Mouse (Mus musculus) kidney, adult 2 months (tissue): Measurements from ENCODE around the gene Cpe.

Experiments used
- CTCF ChIP-seq: fragments of 200-500 bp; conservative IDR thresholded peaks from 2 replicates; pipeline ENCODE4 v1.5.1; 2011; ENCODE audit warnings: low read depth, mild to moderate bottlenecking, control low read depth, low read length, moderate library complexity, mixed read lengths; ENCODE audit not compliant: insufficient read depth, insufficient read length
- POLR2A ChIP-seq: fragments of 200-500 bp; IDR thresholded peaks from one replicate; pipeline ENCODE4 v1.6.1; 2011; ENCODE audit warnings: low read depth, low read length, control low read depth

GRCm38 (mm10) chr8:64657517-64657916 is 35.3 kb downstream of the Cpe start:
- TF ChIP-seq POLR2A: no peak
- no peak for TF ChIP-seq CTCF
